Mouse (Mus musculus) liver (tissue): ENCODE measurements around the gene Cnih3.

Source experiments
- DNase-seq: peaks from one replicate; pipeline ENCODE4 v3.0.0-alpha.2; 2020; ENCODE audit warnings: mixed read lengths

Cnih3 gene

DNA sequence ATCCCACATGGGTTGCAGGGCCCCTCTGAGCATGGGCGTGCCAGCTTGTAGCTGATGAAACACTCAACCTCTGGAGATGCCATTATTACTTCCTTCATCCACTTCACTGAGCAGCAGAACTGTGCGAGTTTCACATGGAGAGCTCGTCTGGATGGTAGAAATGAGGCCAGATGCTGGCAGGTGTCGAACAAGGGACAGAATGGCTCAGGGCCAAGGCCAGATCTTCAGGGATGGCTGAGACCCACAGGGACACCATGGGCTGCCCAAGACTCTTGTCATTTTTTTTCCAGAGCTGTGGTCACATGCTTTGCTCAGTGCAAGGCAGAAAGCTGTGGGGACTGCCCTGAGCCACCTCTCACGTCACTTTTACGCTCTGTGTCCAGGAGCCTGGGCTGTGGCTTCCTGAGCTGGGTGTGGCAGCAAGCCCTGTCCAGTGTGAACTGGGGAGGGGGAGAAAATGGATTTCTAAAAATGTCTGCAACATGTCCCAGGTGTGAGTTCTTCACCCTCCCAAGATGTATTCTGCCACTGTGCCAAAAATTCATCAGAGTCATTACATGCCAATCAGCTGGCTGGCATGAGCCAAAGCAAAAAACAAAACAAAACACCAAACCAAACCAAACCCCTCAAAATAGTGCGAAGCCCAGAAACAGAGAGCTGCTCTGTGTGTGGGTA is 107.1 kb downstream of the Cnih3 start:
- DNase-seq = no peak

DNA sequence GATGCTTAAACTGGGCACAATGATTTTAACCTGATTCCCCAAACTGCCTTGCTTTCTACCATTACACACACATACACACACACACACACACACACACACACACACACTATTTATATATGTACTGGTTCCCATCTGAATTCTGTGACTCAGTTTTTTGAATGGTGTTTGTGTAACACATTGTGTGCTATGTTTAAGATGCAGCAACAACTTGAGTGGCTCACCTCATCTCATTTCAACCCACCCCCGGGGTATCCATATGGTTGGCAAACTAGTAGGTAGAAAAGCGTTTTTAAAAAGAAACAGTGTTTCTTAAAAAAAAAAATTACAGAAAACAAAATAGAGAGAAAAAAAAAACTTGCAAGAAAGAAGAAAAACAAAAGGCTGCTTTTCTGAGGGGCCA is 107.9 kb downstream of the Cnih3 start:
- no peak for DNase-seq

DNA sequence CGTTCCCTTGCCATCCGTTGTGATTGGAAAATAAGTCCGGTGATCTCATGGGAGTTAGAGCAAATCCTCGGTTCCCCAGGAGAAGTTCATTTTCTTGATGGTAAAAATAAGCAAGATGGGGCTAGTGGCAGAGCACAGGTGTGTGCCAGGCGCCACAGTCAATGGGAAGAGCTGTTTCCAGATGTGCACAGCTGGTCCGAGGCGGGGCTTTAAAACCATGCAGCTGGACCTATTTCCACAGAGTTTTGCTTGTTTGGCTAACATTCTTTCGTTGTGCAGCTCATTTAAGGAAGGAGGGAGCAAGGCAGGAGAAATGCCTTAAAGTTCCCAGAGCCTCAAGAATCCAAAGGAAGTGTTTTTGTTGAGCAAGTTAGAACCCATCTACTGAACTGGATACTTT is 109.1 kb downstream of the Cnih3 start:
- no peak for DNase-seq

GRCm38 (mm10) chr1:181462051-181462905 is 109.8 kb downstream of the Cnih3 start:
- no peak for DNase-seq

DNA sequence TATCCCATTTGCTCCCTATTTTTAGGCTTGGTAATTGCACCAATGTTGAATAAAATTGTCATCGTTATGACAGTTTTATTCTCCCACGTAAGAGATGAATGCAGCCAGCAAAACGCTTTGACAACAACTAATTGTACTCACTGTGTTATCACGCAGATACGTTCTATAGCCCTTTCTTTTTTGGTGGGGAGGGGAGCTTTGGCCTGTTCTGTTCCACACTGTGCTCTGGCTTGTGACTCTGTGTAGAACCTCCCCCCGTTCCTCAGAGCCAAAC is 110.4 kb downstream of the Cnih3 start:
- no peak for DNase-seq

DNA sequence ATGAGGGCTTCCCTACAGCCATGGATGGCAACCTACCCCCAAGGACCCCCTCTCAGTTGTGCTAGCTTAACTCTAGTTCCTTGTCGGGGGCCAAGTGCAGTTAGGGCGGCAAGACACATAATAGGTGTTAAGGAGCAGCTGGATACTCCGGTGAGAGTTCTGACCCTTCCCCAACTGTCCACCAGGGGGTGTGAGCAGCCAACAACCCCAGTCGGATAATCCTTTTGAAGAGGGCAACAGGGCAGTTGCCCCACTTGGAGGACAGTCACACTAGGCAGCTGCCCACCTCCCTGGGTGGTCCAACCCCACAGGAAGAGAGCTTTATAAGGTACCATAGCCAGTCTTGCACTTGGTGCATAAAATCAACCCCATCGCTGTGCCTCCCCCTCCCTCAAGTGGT is 112.6 kb downstream of the Cnih3 start:
- peak; percentile 34 for DNase-seq

DNA sequence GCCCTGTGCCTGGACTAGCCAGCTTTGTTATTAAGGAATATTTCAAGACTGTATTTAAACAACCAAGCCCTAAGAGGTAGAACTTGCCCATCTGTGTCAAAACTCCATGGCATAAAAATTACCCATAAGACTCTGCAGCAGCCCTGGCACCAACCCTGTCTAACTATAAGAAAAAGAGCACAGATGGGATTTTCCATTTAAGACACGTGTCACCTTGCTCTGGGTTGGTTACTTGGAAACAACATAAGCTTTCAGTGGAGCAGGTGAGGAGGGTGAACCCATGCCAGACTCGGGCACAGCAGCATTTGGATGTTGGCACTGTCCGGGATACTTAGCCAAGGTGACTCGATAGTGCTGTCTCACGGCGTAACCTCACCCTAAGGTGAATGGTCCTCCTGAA is 113.6 kb downstream of the Cnih3 start:
- DNase-seq = no peak

DNA sequence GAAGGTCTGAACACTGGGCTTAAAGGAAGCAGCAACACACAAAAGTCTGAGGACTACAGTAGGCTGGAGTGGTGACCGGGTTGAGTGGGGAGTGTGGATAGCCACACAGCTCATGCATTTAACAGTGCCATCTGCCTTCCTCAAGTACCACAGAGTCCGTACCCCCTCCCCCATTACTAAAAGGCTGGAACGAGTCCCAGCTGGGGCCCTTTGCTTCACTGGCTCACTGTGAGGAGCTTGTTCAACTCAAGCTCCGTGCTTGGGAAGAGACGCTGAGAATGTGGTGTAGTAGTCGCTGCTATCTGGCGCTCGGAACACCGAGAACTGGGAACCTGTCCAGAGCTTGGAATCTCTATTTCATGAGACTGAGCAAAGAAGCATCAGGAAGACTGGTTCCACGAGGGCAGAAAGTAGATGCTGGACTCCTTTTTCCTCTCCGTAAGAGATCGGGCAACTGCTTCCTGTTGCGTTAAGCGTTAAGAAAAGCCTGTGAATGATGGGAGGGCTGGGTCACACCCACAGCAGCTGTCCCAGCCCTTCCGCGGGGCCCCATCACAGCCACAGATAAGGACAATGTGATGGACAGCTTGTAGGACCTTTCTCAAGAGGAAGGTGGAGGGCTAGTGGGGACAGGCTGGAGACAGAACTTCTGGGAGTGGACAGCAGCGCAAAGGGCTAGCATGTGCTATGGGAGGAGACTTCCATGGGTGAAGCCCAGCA is 114.3 kb downstream of the Cnih3 start:
- peak; percentile 10 for DNase-seq

DNA sequence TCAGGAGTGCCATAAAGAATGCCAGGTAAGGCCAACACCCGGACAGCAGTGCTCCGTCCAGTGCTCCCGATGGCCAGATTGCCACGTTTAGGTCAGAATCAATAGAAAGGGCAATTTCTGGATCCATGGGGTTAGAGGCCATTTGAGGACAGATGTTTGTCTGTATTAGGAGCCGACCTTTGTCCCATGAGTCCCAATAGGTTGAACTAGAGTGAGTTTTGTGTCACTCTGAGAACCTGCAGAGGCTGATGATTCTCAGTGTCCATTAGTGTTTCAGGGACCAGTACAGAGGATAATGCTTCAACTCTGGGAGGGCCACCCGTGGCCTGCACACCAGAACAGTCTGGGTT is 114.9 kb downstream of the Cnih3 start:
- no peak for DNase-seq

DNA sequence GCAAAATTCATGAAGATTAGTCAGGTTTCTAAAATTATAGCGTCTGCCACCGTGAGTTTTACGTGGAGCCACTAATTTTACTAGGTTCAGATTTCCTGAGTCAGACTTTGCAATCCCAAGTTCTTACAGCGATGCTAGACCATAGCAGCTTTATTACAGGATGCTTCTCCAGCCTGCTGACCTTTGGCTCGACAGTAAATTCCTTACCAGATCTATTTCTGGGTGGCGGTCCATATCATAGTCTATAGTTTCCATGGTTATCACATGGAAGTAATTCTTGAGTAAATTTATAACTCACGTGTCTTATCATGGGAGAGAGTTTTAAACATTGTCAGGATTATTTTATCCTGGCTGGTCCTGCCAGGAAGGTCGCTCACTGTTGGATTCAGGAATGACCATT is 117.0 kb downstream of the Cnih3 start:
- DNase-seq = no peak

- DNase-seq = no peak
Measured at GRCm38 (mm10) chr1:181476141-181476540, 123.7 kb downstream of the Cnih3 start.

DNA sequence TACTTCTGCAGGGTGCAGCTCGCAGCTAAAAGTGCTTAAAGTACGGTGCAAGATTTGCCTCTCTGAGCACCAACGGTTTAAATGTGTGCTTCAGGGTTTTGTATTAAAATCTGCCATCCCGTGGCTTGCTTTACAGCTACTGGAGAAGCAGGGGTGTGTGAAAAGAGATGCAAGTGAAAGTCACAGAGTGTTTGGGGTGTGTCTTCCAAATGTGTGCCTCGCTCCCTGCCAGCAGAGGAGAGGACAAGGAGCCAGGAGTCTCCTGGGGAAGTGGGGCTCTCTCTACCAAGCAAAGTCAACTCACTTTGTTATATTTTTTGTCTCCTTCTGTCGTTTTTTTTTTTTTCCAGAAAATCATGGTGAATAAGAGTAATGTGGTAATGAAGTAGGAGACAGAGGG is 124.1 kb downstream of the Cnih3 start:
- DNase-seq = no peak

- DNase-seq = no peak
Measured at GRCm38 (mm10) chr1:181484696-181485095, 132.3 kb downstream of the Cnih3 start.

GRCm38 (mm10) chr1:181503471-181503870 is 151.0 kb downstream of the Cnih3 start:
- DNase-seq = no peak

GRCm38 (mm10) chr1:181505367-181505766 is 152.9 kb downstream of the Cnih3 start:
- no peak for DNase-seq
